12 mouse cellular contexts compared by ENCODE assay signal in the genomic region with DNA sequence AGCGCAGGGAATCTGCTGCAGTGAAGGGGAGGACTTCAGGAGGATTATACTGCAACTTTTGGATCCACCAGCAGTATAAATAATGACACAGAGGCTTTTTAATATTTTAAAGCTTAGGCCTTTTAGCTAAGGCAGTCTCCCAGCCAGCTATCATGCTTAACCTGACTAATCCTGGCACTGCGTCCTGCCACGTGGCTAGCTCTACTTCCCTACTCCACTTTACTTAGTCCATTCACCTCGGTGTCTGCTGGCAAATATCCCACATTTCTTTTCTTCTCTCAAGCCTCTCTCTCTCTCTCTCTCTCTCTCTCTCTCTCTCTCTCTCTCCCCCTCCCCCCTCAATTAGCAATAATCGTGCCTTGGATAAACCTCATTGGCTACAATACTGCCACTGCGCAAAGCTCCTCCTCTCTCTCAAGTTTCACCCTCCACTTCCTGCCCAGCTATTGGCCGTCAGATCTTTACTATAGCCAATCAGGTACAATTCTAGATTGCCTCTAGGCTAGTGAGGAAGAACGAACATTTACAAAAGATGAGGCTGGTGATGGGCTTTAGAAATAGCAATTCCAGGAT.
DNase-seq lines count a peak whose midpoint lies in the region; ATAC-seq lines count a peak whose summit lies in the region.
"Had no signal": no experiment of that assay in that cellular context is flagged by ENCODE, and none has a peak within 500 bp of the region (broad histone marks: within the 10 kb centered on the region; RNA-seq: fewer than 3 reads in every experiment).

No protein-coding gene starts in this region.

- no peaks in the 10 kb centered on the region for H3K27me3 ChIP-seq in midbrain, embryonic 13.5 days
- H3K27me3 ChIP-seq in midbrain, embryonic 10.5 days (ENCODE audit: low read depth, poor library complexity, severe bottlenecking) = no peaks in the 10 kb centered on the region

- H3K4me2 ChIP-seq in midbrain, embryonic 13.5 days (replicated peaks) = 0 out of 2 replicates have a peak overlapping the region, but pooled peaks have one; percentile 5

- H3K36me3 ChIP-seq in midbrain, embryonic 13.5 days = no peaks in the 10 kb centered on the region
- H3K36me3 ChIP-seq in midbrain, embryonic 10.5 days = no peaks in the 10 kb centered on the region

- H3K4me1 ChIP-seq in midbrain, embryonic 13.5 days (replicated peaks) = peaks cover 17% of the 10 kb centered on the region
- peaks cover 15% of the 10 kb centered on the region for H3K4me1 ChIP-seq in midbrain, embryonic 10.5 days

- no peak overlapping the region for H3K4me3 ChIP-seq in midbrain, embryonic 13.5 days (replicated peaks)
- H3K4me3 ChIP-seq in midbrain, embryonic 10.5 days = no peak overlapping the region

- H3K9ac ChIP-seq in midbrain, embryonic 13.5 days (replicated peaks) = no peak overlapping the region

- H3K27ac ChIP-seq in midbrain, embryonic 13.5 days = no peak overlapping the region
- H3K27ac ChIP-seq in midbrain, embryonic 10.5 days (replicated peaks) = no peak overlapping the region

- 36% methylated on average over 8 of the region's 8 CpGs for WGBS in midbrain, embryonic 13.5 days
- 39% methylated on average over 8 of the region's 8 CpGs for WGBS in midbrain, embryonic 10.5 days

- ATAC-seq in midbrain, embryonic 13.5 days = 0 out of 2 replicates have a peak, but pooled peaks have one; percentile 53

- H3K9me3 ChIP-seq in midbrain, embryonic 13.5 days = no peaks in the 10 kb centered on the region
- H3K9me3 ChIP-seq in midbrain, embryonic 10.5 days (replicated peaks) = no peaks in the 10 kb centered on the region

- no peak for DNase-seq in midbrain, embryonic 10.5 days (ENCODE audit: low spot score)
- DNase-seq in embryo, embryonic 9.5 days (ENCODE audit: extremely low spot score) = peak; percentile 21
- peak; percentile 36 for DNase-seq in forelimb bud, embryonic 11.5 days (ENCODE audit: low read depth, low spot score)
- DNase-seq in layer of hippocampus, adult 9-10 months (ENCODE audit: low spot score) = no peak
- DNase-seq in lung, adult 18-20 months = no peak
- no peak for DNase-seq in layer of hippocampus, postnatal 10 days (ENCODE audit: low spot score in 2 of 2)
- DNase-seq: cerebellum, postnatal 25 days; heart, adult 18-20 months; heart, postnatal 36 days; kidney, postnatal 10 days; thymus, postnatal 25 days had no signal

Comparison
In these comparisons a context has a peak if more than half of its experiments do, and no peak if none do; other contexts are left out.
1. DNase-seq: peak in embryo, embryonic 9.5 days (single experiment) and forelimb bud, embryonic 11.5 days (single experiment); none in midbrain, embryonic 10.5 days (single experiment), layer of hippocampus, adult 9-10 months (single experiment), lung, adult 18-20 months (0 of 2) and layer of hippocampus, postnatal 10 days (0 of 2).